Mouse (Mus musculus): ENCODE data around the gene Map2k5. TPM values are rescaled to one million over a fixed set of nuclear protein-coding genes. Genes with fewer than 3 reads are reported as not detected.

Map2k5 gene
- polyA plus RNA-seq, 1 experiment = 15.3 TPM

DNA sequence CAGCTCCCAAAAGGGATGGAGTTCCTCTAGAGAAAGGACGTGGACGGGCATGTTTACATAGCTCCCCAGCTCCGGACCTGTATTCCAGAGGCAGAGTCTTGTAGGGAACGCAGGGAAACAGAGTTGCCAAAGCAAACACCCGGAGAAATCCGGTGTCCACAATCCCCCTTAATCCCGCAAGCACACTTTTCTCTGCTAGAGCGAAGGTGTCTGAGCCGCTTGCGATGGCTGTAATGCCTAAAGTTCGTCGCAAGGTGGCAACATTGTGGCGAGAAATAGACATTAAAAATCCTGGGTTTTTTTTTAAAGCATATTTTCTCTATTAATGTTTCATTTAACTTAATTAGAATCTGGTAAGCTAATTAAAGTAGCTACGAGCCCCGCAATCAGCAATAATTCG is 241.9 kb downstream of the Map2k5 start:
- Histone ChIP-seq H3K36me3 (ENCODE audit: control insufficient read depth, insufficient read depth) (no peaks in the 10 kb centered on the region), H3ac (ENCODE audit: control insufficient read depth, insufficient read length, low read depth) (no peak overlapping the region), H3K27me3 (ENCODE audit: control insufficient read depth, insufficient read depth, insufficient read length) (peaks cover 56% of the 10 kb centered on the region), H3K79me2 (ENCODE audit: control insufficient read depth, insufficient read depth) (no peaks in the 10 kb centered on the region), H3K79me3 (ENCODE audit: low read depth) (no peaks in the 10 kb centered on the region), H3K4me3 (ENCODE audit: insufficient read depth, poor library complexity, severe bottlenecking) (no peak overlapping the region)
- peak; percentile 41 for TF ChIP-seq CTCF (IDR thresholded peaks at IDR 0.05; ENCODE audit: control insufficient read depth, insufficient read depth, insufficient read length)
- TF ChIP-seq MYOD1 (IDR thresholded peaks at IDR 0.05; ENCODE audit: control insufficient read depth, insufficient read length, low read depth) = no peak
- TF ChIP-seq FOSL1 (IDR thresholded peaks at IDR 0.05; ENCODE audit: insufficient read depth, low read length, poor library complexity, severe bottlenecking) = no peak
- TF ChIP-seq CEBPB (IDR thresholded peaks at IDR 0.05; ENCODE audit: low read depth) = no peak

- Histone ChIP-seq H3K36me3 (ENCODE audit: control insufficient read depth, insufficient read depth) (no peaks in the 10 kb centered on the region), H3ac (ENCODE audit: control insufficient read depth, insufficient read length, low read depth) (no peak overlapping the region), H3K4me3 (ENCODE audit: insufficient read depth, poor library complexity, severe bottlenecking) (no peak overlapping the region), H3K27me3 (ENCODE audit: control insufficient read depth, insufficient read depth, insufficient read length) (peaks cover 54% of the 10 kb centered on the region), H3K79me2 (ENCODE audit: control insufficient read depth, insufficient read depth) (no peaks in the 10 kb centered on the region), H3K79me3 (ENCODE audit: low read depth) (no peaks in the 10 kb centered on the region)
- TF ChIP-seq CEBPB (IDR thresholded peaks at IDR 0.05; ENCODE audit: low read depth) (no peak), FOSL1 (IDR thresholded peaks at IDR 0.05; ENCODE audit: insufficient read depth, low read length, poor library complexity, severe bottlenecking) (no peak)
These were observed 242.3 kb downstream of the Map2k5 start for GRCm38 (mm10) chr9:63135356-63135755.

DNA sequence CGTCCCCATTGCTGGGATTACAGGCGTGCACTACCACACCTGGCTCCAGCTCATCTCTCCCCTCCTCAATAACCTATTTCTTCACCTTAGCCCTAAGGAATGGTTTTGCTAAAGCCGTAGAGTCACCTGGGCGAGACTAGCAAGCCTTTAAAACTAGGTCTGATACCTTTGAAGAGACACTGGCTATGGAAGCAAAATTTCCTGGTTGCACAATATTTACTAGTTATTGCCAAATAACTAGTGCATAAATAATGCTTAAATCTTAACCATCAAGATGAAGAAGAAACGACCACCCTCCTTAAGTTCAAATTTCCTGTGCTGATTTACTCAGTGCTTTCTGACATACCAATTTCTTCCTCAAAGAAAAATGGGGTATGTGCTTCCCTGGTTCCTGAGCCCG is 244.0 kb downstream of the Map2k5 start:
- no peak overlapping the region for H3ac ChIP-seq (ENCODE audit: control insufficient read depth, insufficient read length, low read depth)
- no peaks in the 10 kb centered on the region for H3K79me2 ChIP-seq (ENCODE audit: control insufficient read depth, insufficient read depth)
- H3K4me3 ChIP-seq (ENCODE audit: insufficient read depth, poor library complexity, severe bottlenecking) = no peak overlapping the region
- H3K79me3 ChIP-seq (ENCODE audit: low read depth) = no peaks in the 10 kb centered on the region
- no peak for TF ChIP-seq USF1 (IDR thresholded peaks at IDR 0.05; ENCODE audit: low read depth)
- TF ChIP-seq CTCF (IDR thresholded peaks at IDR 0.05; ENCODE audit: control insufficient read depth, insufficient read depth, insufficient read length) = no peak
- TF ChIP-seq MAX (IDR thresholded peaks at IDR 0.05) = no peak
- TF ChIP-seq FOSL1 (IDR thresholded peaks at IDR 0.05; ENCODE audit: insufficient read depth, low read length, poor library complexity, severe bottlenecking) = no peak
- TF ChIP-seq CEBPB (IDR thresholded peaks at IDR 0.05; ENCODE audit: low read depth) = peak; percentile 72
- peaks cover 37% of the 10 kb centered on the region for H3K27me3 ChIP-seq (ENCODE audit: control insufficient read depth, insufficient read depth, insufficient read length)
- no peaks in the 10 kb centered on the region for H3K36me3 ChIP-seq (ENCODE audit: control insufficient read depth, insufficient read depth)

GRCm38 (mm10) chr9:63132673-63133601 is 244.8 kb downstream of the Map2k5 start:
- TF ChIP-seq MYOD1 (IDR thresholded peaks at IDR 0.05; ENCODE audit: control insufficient read depth, insufficient read length, low read depth) (no peak), MYOG (IDR thresholded peaks at IDR 0.05; ENCODE audit: control insufficient read depth, extremely low read depth, insufficient read length) (no peak), FOSL1 (IDR thresholded peaks at IDR 0.05; ENCODE audit: insufficient read depth, low read length, poor library complexity, severe bottlenecking) (no peak), CTCF (IDR thresholded peaks at IDR 0.05; ENCODE audit: control insufficient read depth, insufficient read depth, insufficient read length) (no peak), MAX (IDR thresholded peaks at IDR 0.05) (no peak), CEBPB (IDR thresholded peaks at IDR 0.05; ENCODE audit: low read depth) (no peak), USF1 (IDR thresholded peaks at IDR 0.05; ENCODE audit: low read depth) (peak; percentile 99)
- Histone ChIP-seq H3K79me2 (ENCODE audit: control insufficient read depth, insufficient read depth) (no peaks in the 10 kb centered on the region), H3K27me3 (ENCODE audit: control insufficient read depth, insufficient read depth, insufficient read length) (peaks cover 29% of the 10 kb centered on the region), H3K4me3 (ENCODE audit: insufficient read depth, poor library complexity, severe bottlenecking) (peak overlapping the region; percentile 31), H3K36me3 (ENCODE audit: control insufficient read depth, insufficient read depth) (no peaks in the 10 kb centered on the region), H3K79me3 (ENCODE audit: low read depth) (no peaks in the 10 kb centered on the region), H3ac (ENCODE audit: control insufficient read depth, insufficient read length, low read depth) (peak overlapping the region; percentile 57)

DNA sequence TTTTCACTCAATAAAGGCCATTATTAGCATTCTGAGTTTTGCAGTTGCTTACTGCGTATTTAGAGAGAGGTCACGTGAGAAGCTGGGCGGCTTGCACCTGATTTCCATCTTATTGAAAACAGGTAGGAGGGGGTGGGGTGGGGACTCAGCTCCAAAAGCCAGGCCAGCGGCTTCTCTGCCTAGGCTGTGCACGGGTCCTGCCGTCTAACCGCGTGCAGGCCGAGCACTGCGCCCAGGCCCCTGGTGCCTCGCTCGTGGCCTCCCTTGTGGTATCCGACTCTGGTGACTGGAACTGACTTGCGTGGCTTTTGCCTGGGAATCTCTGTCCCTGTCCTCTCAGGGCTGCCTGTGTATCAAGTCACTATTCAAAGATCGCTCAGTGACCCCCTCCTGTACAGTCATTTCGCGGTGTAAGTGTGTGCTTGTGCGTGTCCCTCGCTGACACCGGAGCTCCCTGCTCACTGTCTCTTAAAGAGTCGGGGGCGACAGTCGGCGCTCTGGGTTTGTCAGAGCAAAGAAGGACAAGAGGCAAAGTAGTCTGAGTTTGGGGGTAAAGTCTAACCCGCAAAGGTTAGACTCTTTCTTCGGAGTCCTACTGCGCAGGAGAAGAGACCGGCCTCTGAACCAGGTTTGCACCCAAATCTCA is 245.6 kb downstream of the Map2k5 start:
- Histone ChIP-seq H3K4me3 (ENCODE audit: insufficient read depth, poor library complexity, severe bottlenecking) (peak overlapping the region; percentile 31), H3K79me3 (ENCODE audit: low read depth) (no peaks in the 10 kb centered on the region), H3K27me3 (ENCODE audit: control insufficient read depth, insufficient read depth, insufficient read length) (peaks cover 21% of the 10 kb centered on the region), H3ac (ENCODE audit: control insufficient read depth, insufficient read length, low read depth) (peak overlapping the region; percentile 57), H3K36me3 (ENCODE audit: control insufficient read depth, insufficient read depth) (no peaks in the 10 kb centered on the region), H3K79me2 (ENCODE audit: control insufficient read depth, insufficient read depth) (no peaks in the 10 kb centered on the region)
- TF ChIP-seq MAX (IDR thresholded peaks at IDR 0.05) = no peak
- TF ChIP-seq FOSL1 (IDR thresholded peaks at IDR 0.05; ENCODE audit: insufficient read depth, low read length, poor library complexity, severe bottlenecking) = no peak

DNA sequence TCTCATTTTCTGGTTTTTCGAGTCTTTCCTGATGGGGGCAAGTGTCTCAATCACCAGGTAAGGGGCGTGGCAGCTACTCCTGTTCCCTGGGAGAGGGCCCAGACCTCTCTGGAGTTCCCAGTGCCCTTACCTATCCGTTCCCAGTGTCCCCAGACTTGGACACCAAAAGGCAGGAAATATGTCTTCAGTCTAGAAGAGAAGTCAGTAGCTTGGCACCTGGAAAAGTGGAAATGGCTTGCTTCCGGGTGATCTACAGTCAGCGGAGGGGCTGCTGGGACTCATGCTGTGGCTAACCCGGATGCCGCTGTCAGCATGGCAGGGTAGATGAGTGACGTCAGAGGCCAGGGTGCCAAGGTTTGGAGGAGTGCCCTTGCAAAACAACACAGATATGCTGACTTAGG is 248.1 kb downstream of the Map2k5 start:
- Histone ChIP-seq H3K36me3 (ENCODE audit: control insufficient read depth, insufficient read depth) (no peaks in the 10 kb centered on the region), H3K79me2 (ENCODE audit: control insufficient read depth, insufficient read depth) (no peaks in the 10 kb centered on the region), H3K27me3 (ENCODE audit: control insufficient read depth, insufficient read depth, insufficient read length) (peaks cover 2% of the 10 kb centered on the region), H3K79me3 (ENCODE audit: low read depth) (no peaks in the 10 kb centered on the region), H3K4me3 (ENCODE audit: insufficient read depth, poor library complexity, severe bottlenecking) (no peak overlapping the region), H3ac (ENCODE audit: control insufficient read depth, insufficient read length, low read depth) (no peak overlapping the region)
- no peak for TF ChIP-seq MAX (IDR thresholded peaks at IDR 0.05)
- no peak for TF ChIP-seq CTCF (IDR thresholded peaks at IDR 0.05; ENCODE audit: control insufficient read depth, insufficient read depth, insufficient read length)
- no peak for TF ChIP-seq FOSL1 (IDR thresholded peaks at IDR 0.05; ENCODE audit: insufficient read depth, low read length, poor library complexity, severe bottlenecking)
- no peak for TF ChIP-seq CEBPB (IDR thresholded peaks at IDR 0.05; ENCODE audit: low read depth)
- no peak for TF ChIP-seq USF1 (IDR thresholded peaks at IDR 0.05; ENCODE audit: low read depth)
- no peak for TF ChIP-seq MYOG (IDR thresholded peaks at IDR 0.05; ENCODE audit: control insufficient read depth, extremely low read depth, insufficient read length)
- TF ChIP-seq MYOD1 (IDR thresholded peaks at IDR 0.05; ENCODE audit: control insufficient read depth, insufficient read length, low read depth) = no peak
